ENCODE assay signal across 12 mouse cellular contexts in genomic region chr2:166663250-166663961, GRCm38 (mm10). TPM values are rescaled to one million over a fixed set of nuclear protein-coding genes. Genes with fewer than 3 reads are reported as not detected.
A peak's percentile ranks its signal among the peaks of the same experiment; 100 is the strongest.
DNase-seq lines count a peak whose midpoint lies in the region; ATAC-seq and TF ChIP-seq lines count a peak whose summit lies in the region.
"Had no signal": no experiment of that assay in that cellular context is flagged by ENCODE, and none has a peak within 500 bp of the region (broad histone marks: within the 10 kb centered on the region; RNA-seq: fewer than 3 reads in every experiment).

No protein-coding gene starts in this region.

- no peak for TF ChIP-seq CTCF in forebrain, postnatal 0 days (IDR thresholded peaks at IDR 0.05; ENCODE audit: low read depth)

- no peak overlapping the region for H3K4me2 ChIP-seq in forebrain, postnatal 0 days (ENCODE audit: low read depth)
- H3K4me2 ChIP-seq in midbrain, embryonic 12.5 days (replicated peaks) = 0 out of 2 replicates have a peak overlapping the region, but pooled peaks have one; percentile 16
- H3K4me2 ChIP-seq: heart, embryonic 13.5 days; limb, embryonic 13.5 days; stomach, embryonic 15.5 days had no signal

- H3K4me1 ChIP-seq in forebrain, postnatal 0 days (ENCODE audit: insufficient read depth) = peaks cover 28% of the 10 kb centered on the region
- H3K4me1 ChIP-seq in midbrain, embryonic 12.5 days = peaks cover 55% of the 10 kb centered on the region

- WGBS in forebrain, postnatal 0 days = 67% methylated on average over 9 of the region's 9 CpGs
- 54% methylated on average over 9 of the region's 9 CpGs for WGBS in midbrain, embryonic 12.5 days

- H3K27ac ChIP-seq in forebrain, postnatal 0 days (ENCODE audit: low read depth, low read length) = peak overlapping the region; percentile 50
- peak overlapping the region; percentile 61 for H3K27ac ChIP-seq in midbrain, embryonic 12.5 days (replicated peaks)
- H3K27ac ChIP-seq: heart, embryonic 13.5 days; stomach, embryonic 15.5 days had no signal

- no peaks in the 10 kb centered on the region for H3K36me3 ChIP-seq in forebrain, postnatal 0 days (ENCODE audit: insufficient read depth)
- H3K36me3 ChIP-seq in midbrain, embryonic 12.5 days = no peaks in the 10 kb centered on the region
- H3K36me3 ChIP-seq: heart, embryonic 13.5 days; limb, embryonic 13.5 days; stomach, embryonic 15.5 days had no signal

- peak; percentile 50 for DNase-seq in left cerebral cortex, postnatal 4 days
- DNase-seq in left cerebral cortex, postnatal 36 days (ENCODE audit: low spot score in 2 of 2) = no peak
- DNase-seq in forebrain, postnatal 0 days = no peak
- DNase-seq in thymus, postnatal 25 days = peak; percentile 73
- DNase-seq in gastrocnemius, postnatal 25 days = no peak
- DNase-seq in ovary, adult 18-20 months (ENCODE audit: low spot score) = no peak
- DNase-seq: kidney, adult 9 months had no signal

- no peaks in the 10 kb centered on the region for H3K27me3 ChIP-seq in forebrain, postnatal 0 days (ENCODE audit: insufficient read depth, low read length)
- H3K27me3 ChIP-seq in midbrain, embryonic 12.5 days = no peaks in the 10 kb centered on the region
- H3K27me3 ChIP-seq: heart, embryonic 13.5 days; limb, embryonic 13.5 days; stomach, embryonic 15.5 days had no signal

- no peak overlapping the region for H3K4me3 ChIP-seq in forebrain, postnatal 0 days (ENCODE audit: low read depth, low read length)
- H3K4me3 ChIP-seq in midbrain, embryonic 12.5 days = no peak overlapping the region
- H3K4me3 ChIP-seq: heart, embryonic 13.5 days; limb, embryonic 13.5 days; stomach, embryonic 15.5 days had no signal

- peak; percentile 40 for ATAC-seq in forebrain, postnatal 0 days
- 0 out of 2 replicates have a peak, but pooled peaks have one; percentile 41 for ATAC-seq in midbrain, embryonic 12.5 days (ENCODE audit: low FRiP score, low read depth)
- ATAC-seq in erythroblast, adult 5-6 weeks (replicated peaks; ENCODE audit: low FRiP score, poor library complexity, severe bottlenecking) = no peak

- H3K9me3 ChIP-seq in forebrain, postnatal 0 days (ENCODE audit: low read length) = no peaks in the 10 kb centered on the region
- no peaks in the 10 kb centered on the region for H3K9me3 ChIP-seq in midbrain, embryonic 12.5 days
- H3K9me3 ChIP-seq: heart, embryonic 13.5 days; limb, embryonic 13.5 days; stomach, embryonic 15.5 days had no signal

- intact Hi-C loops in left cerebral cortex, postnatal 4 days (cut with DNase I) = no loop called here
- intact Hi-C loops in left cerebral cortex, postnatal 36 days (cut with DNase I) = loop anchor here (2.0 kb wide), 1 partner anchor 21 kb away; no protein-coding TSS in a partner anchor

- H3K9ac ChIP-seq in forebrain, postnatal 0 days = no peak overlapping the region
- H3K9ac ChIP-seq in midbrain, embryonic 12.5 days (replicated peaks) = no peak overlapping the region
- H3K9ac ChIP-seq: heart, embryonic 13.5 days; limb, embryonic 13.5 days; stomach, embryonic 15.5 days had no signal

RNA-seq across cellular contexts. Expression of gene Prex1, which starts 50.2 kb away (rescaled TPM):
- total RNA-seq in left cerebral cortex, postnatal 4 days (2021) = 10 to 100 TPM; 56.7 to 56.9 TPM
- 100 to 1,000 TPM; 104 to 114 TPM for total RNA-seq in left cerebral cortex, postnatal 36 days (2021)
- 30.6 and 31.3 TPM in 2 replicates for total RNA-seq in forebrain, postnatal 0 days (2014; rRNA removed)
- 14.5 and 17.5 TPM in 2 replicates for polyA plus RNA-seq in forebrain, postnatal 0 days (2015; fragmentation: Nextera tagmentation; extraction: Ambion mirVana)
- 26.2 and 27.4 TPM in 2 replicates for polyA plus RNA-seq in midbrain, embryonic 12.5 days (2016; fragmentation: Nextera tagmentation; extraction: Ambion mirVana)
- 15.9 and 26.5 TPM in 2 replicates for total RNA-seq in erythroblast, adult 5-6 weeks (2015; ENCODE audit: low replicate concordance)
- total RNA-seq in erythroblast, adult 5-6 weeks (2017; ENCODE audit: low replicate concordance) = 19.8 and 35.4 TPM in 2 replicates
- 1 to 10 TPM; 5.4 to 7.6 TPM for total RNA-seq in gastrocnemius, postnatal 25 days (2021)

Comparison
In these comparisons a context has a peak if more than half of its experiments do, and no peak if none do; other contexts are left out.
1. DNase-seq: peak in left cerebral cortex, postnatal 4 days (single experiment) and thymus, postnatal 25 days (single experiment); none in left cerebral cortex, postnatal 36 days (0 of 2), forebrain, postnatal 0 days (single experiment), gastrocnemius, postnatal 25 days (single experiment) and ovary, adult 18-20 months (single experiment).